Mouse (Mus musculus) thymus, adult 2 months (tissue): ENCODE data around the gene Stxbp1. TPM values are rescaled to one million over a fixed set of nuclear protein-coding genes. Genes with fewer than 3 reads are reported as not detected.

Source experiments
- DNase-seq: peaks from one replicate; pipeline ENCODE4 v3.0.0; 2021
- H3K27ac ChIP-seq: fragments of 200-500 bp; 2 replicates; pipeline ENCODE4 v1.5.1; 2012; ENCODE audit warnings: low read length, control low read depth; ENCODE audit not compliant: control insufficient read depth, insufficient read depth
- H3K27me3 ChIP-seq: fragments of 200-500 bp; 2 replicates; pipeline ENCODE4 v1.6.1; 2012; ENCODE audit warnings: mild to moderate bottlenecking, low read length, moderate library complexity, mixed read lengths; ENCODE audit not compliant: control insufficient read depth, insufficient read depth
- H3K36me3 ChIP-seq: fragments of 200-500 bp; 2 replicates; pipeline ENCODE4 v1.6.1; 2012; ENCODE audit warnings: mild to moderate bottlenecking, low read length, moderate library complexity; ENCODE audit not compliant: control insufficient read depth, insufficient read depth
- H3K4me1 ChIP-seq: fragments of 200-500 bp; replicated peaks from 2 replicates; pipeline ENCODE4 v1.6.1; 2012; ENCODE audit warnings: low read length; ENCODE audit not compliant: control insufficient read depth, insufficient read depth
- H3K4me3 ChIP-seq: fragments of 200-500 bp; 2 replicates; pipeline ENCODE4 v1.5.1; 2012; ENCODE audit warnings: mild to moderate bottlenecking, low read length, control low read depth, moderate library complexity; ENCODE audit not compliant: control insufficient read depth, insufficient read depth
- CTCF ChIP-seq: fragments of 200-500 bp; IDR thresholded peaks from 2 replicates; pipeline ENCODE4 v1.5.1; 2012; ENCODE audit warnings: mild to moderate bottlenecking, control low read depth, low read length, moderate library complexity, borderline replicate concordance; ENCODE audit not compliant: control insufficient read depth, poor library complexity, insufficient read depth; ENCODE audit errors: extremely low read depth
- POLR2A ChIP-seq: fragments of 200-500 bp; IDR thresholded peaks from 2 replicates; pipeline ENCODE4 v1.6.1; 2012; ENCODE audit warnings: mild to moderate bottlenecking, low read length, control low read depth, moderate library complexity; ENCODE audit not compliant: control insufficient read depth, poor library complexity, insufficient read depth; ENCODE audit errors: extremely low read depth
- WGBS: fragments of 180-500 bp; shearing (Covaris S2); methylation state at CpG from one replicate; pipeline ENCODE4 v1.1.7; 2018; 5-methylcytosine and 5-hydroxymethylcytosine counted together
- polyA plus RNA-seq: library from polyadenylated mRNA; depleted of rRNA; stranded (reverse); fragments of >200 nt; gene quantifications from 2 replicates; pipeline ENCODE4 v1.2.3, GENCODE M21; 2012

Gene Stxbp1
- polyA plus RNA-seq, 1 experiment: 6.6 TPM

DNA sequence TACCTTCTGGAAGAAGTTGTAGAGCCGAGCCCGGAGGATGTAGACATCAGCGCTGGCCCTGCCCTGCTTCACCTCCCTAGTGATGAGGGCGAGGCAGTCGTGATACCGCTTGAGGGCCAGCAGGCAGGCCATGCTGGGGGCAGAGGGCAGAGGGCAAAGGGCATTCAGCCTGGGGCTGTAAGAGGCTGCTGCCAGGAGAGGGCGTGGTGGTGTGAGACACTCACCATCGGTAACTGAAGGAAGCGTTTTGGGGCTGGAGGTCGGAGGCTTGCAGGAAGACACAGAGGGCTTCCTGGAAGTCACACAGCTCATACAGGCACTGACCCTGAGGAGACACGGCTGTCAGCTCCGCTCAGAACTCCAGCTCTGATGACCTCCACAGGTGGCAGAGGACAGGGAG, 75.2 kb downstream of the Stxbp1 start:
- Histone ChIP-seq H3K27me3 (no peaks in the 10 kb centered on the region), H3K27ac (no peak overlapping the region), H3K4me3 (no peak overlapping the region), H3K36me3 (no peaks in the 10 kb centered on the region), H3K4me1 (peaks cover 37% of the 10 kb centered on the region)
- TF ChIP-seq POLR2A (no peak), CTCF (no peak)
- 73% methylated on average over 12 of the region's 12 CpGs for WGBS
- no peak for DNase-seq

DNA sequence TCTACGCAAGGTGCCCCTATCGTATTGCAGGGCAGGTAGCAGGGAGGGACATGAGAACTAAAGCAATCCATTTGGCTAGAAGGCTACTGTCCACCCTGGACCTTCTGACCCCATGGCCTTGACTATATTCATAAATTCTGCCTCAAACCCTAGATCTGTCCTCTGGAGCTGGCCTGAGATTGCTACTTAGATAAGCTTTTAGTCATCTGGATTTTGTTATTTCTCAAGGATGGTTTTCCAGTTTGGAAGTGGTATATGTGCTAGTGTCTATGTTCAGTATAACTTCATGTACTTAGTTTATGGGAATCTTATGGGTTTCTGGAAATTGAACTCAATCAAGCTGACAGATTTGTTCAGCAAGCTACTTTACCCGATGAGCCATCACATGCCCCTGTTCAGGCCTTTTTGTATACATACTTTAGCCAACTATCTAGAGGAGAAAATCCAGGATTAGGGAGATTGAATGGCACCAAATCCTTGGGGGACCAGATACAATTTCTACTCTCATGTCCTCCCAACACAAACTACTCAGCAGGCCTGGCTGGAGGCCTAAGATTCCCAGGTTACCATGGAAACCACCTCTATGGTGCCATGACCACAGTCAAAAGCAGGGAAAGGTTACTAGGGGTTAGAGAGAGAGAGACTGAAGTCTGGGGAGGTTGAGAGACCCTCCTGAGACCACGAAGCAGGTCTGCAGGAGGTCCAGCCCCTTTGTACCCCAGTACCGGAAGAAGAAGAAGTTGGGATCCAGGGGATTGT, 77.5 kb downstream of the Stxbp1 start:
- H3K4me1 ChIP-seq: peaks cover 22% of the 10 kb centered on the region
- WGBS: 94% methylated on average over 5 of the region's 5 CpGs
- H3K27me3 ChIP-seq: no peaks in the 10 kb centered on the region
- DNase-seq: no peak
- no peak overlapping the region for H3K27ac ChIP-seq
- H3K4me3 ChIP-seq: no peak overlapping the region
- TF ChIP-seq POLR2A: no peak
- TF ChIP-seq CTCF: no peak
- H3K36me3 ChIP-seq: no peaks in the 10 kb centered on the region

DNA sequence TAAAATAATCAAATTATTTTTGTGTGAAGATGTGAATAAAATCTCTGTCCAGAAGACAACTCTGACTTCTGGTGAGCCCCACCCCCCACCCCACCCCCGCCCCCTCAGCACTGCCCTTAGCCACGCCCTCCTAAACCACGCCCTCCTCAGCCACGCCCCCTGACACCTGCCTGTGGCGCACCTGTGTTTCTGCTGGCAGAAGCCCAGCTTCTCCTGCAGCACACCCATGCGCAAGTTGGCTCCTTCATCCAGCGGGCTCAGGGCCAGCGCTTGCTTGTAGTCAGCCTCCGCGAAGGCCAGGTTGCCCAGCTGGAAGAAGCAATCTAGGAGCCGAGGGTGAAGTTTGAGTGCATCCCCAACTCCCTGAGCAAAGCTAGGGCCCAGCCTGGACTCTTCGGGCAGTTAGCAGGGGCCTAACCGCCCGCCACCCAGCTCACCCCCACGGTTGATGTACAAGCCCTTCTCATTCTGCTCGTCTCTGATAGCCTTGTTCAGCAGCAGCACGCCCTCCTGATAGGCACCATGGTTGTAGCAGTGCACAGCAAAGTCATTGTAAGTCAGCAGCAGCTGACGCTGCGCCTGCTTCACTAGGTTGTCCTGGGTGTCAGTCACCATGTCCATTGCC, 78.3 kb downstream of the Stxbp1 start:
- TF ChIP-seq POLR2A: no peak
- no peak for TF ChIP-seq CTCF
- Histone ChIP-seq H3K4me3 (no peak overlapping the region), H3K27ac (no peak overlapping the region), H3K4me1 (peaks cover 22% of the 10 kb centered on the region), H3K27me3 (no peaks in the 10 kb centered on the region), H3K36me3 (no peaks in the 10 kb centered on the region)
- DNase-seq: no peak
- WGBS: 83% methylated on average over 19 of the region's 19 CpGs

DNA sequence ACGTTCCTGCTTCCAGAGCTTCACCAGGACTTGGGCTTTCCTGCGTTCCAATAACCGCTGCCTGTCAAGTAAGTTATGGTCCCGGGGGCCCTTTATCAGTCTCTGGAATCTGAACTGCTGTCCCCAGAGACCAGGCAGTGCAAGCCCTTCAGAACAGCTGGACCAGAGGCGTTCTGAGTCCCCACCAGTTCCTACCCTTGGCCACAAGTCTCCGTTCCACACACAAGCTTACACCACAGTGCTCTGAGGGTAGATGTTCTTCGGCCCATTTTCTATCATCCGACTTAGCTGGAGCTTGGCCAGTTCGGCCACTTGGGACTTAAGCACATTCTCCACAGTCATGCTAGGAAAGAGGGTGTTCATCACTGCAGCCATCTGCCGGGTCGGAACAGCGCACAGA, 79.8 kb downstream of the Stxbp1 start:
- 82% methylated on average over 12 of the region's 12 CpGs for WGBS

DNA sequence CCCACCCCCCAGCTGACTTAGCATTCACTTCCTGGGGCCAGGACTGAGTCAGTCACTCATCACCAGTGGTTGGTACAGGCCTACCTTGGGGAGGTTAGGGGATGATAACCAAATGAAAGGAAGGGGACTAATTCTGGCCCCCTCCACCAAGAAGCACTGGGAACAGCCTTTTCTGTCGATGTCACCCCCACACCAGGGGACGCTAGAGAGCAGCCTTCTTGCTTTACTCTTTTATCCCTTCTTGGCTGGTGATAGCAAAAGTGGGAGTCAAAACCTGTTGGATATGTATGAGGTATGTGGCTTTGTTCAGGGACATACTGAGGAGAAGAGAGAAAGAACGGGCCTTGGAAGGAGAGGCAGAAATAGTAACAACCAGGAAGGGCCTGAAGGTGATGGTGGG, 83.7 kb downstream of the Stxbp1 start:
- no peaks in the 10 kb centered on the region for H3K4me1 ChIP-seq
- no peak overlapping the region for H3K4me3 ChIP-seq
- no peak for DNase-seq
- WGBS: 83% methylated on average over 3 of the region's 3 CpGs
- H3K27ac ChIP-seq: no peak overlapping the region
- TF ChIP-seq CTCF: no peak
- no peak for TF ChIP-seq POLR2A
- no peaks in the 10 kb centered on the region for H3K27me3 ChIP-seq
- peaks cover 13% of the 10 kb centered on the region for H3K36me3 ChIP-seq

More for the DNA sequence above, 79.8 kb downstream of the Stxbp1 start:
- Histone ChIP-seq H3K27ac (no peak overlapping the region), H3K36me3 (peaks cover 2% of the 10 kb centered on the region), H3K4me3 (no peak overlapping the region), H3K27me3 (no peaks in the 10 kb centered on the region), H3K4me1 (peaks cover 14% of the 10 kb centered on the region)
- TF ChIP-seq CTCF: no peak
- TF ChIP-seq POLR2A: no peak
- DNase-seq: no peak

DNA sequence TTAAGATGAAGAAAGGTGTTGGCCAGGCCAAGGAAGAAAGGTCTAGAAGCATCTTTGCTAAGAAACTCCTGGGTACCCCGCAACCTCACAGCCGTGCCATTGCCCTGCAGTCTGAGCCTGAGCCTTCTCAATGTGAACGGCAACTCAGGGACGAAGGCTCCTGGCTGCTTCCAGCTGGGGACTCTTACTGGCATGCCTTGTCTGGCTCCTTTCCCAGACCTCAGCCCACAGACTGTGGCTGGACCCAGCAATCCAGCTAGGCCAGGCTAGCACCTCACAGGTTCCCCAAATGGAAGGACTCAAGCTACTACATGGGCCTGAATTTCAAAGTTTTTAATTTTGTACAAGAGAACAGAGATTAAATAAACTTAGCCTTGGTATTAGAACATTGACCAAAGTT, 85.2 kb downstream of the Stxbp1 start:
- no peak overlapping the region for H3K27ac ChIP-seq
- 94% methylated on average over 4 of the region's 4 CpGs for WGBS
- no peak for DNase-seq
- H3K36me3 ChIP-seq: peaks cover 13% of the 10 kb centered on the region
- no peaks in the 10 kb centered on the region for H3K4me1 ChIP-seq
- no peak overlapping the region for H3K4me3 ChIP-seq
- TF ChIP-seq CTCF: no peak
- TF ChIP-seq POLR2A: no peak
- H3K27me3 ChIP-seq: no peaks in the 10 kb centered on the region
